Mouse (Mus musculus): ENCODE data around the gene 9930104L06Rik.

9930104L06Rik gene

GRCm38 (mm10) chr4:124959062-124959461 is 22.2 kb downstream of the 9930104L06Rik start:
- no peak for DNase-seq (ENCODE audit: low spot score in 2 of 2)

- DNase-seq (ENCODE audit: low spot score in 2 of 2): no peak
Observed at GRCm38 (mm10) chr4:124960940-124961339, 24.1 kb downstream of the 9930104L06Rik start.

DNA sequence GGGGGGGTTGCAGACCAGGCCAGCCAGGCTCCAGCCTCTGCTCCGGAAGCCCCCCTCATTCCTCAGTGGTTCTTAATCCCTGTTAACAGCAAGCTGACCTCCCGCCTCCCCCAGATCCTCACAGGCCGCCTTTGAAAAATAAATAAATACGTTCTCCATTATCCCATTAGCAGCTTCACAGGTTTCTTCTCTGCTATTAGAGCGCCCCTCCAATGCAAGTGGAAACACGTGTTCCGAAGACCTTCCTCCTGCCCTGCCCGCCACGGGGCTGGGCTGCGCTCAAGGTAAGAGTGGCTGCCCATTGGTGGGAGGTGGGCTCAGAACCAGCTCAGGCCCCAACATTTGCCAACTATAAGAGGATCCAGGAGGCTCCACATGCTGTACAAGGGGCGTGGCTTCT is 25.7 kb downstream of the 9930104L06Rik start:
- no peak for DNase-seq (ENCODE audit: low spot score in 2 of 2)

DNA sequence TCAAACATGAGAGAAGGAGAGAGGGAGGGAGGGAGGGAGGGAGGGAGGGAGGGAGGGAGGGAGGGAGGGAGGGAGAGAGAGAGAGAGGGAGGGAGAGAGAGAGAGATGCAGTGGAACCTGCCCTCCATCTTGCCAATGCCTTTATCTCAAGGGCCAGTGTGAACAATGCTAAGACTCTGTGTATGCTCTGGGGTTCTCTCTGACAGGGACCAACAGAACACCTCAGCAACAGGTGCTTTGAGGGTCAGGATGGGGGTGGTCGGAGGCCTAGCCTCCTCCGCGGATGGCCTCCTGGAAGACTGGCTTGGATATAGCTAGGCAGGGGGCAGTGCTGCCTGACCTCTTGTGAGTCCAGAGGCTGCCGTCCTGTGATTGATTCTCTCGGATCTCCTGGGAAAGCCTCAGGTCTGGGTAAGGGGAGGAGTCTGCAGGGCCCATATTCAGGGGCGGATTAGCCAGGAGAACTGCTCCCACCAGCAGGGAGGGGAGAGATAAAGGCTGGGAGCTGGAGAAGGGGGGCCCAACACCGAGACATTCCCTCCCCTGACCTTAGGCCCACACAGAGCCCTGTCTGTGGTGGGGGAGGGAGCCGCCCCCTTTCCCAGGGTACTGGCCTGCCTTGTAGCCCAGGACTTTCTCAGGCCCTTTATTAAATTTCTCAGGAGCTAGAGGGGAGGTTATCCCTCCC is 28.2 kb downstream of the 9930104L06Rik start:
- no peak for DNase-seq (ENCODE audit: low spot score in 2 of 2)

DNA sequence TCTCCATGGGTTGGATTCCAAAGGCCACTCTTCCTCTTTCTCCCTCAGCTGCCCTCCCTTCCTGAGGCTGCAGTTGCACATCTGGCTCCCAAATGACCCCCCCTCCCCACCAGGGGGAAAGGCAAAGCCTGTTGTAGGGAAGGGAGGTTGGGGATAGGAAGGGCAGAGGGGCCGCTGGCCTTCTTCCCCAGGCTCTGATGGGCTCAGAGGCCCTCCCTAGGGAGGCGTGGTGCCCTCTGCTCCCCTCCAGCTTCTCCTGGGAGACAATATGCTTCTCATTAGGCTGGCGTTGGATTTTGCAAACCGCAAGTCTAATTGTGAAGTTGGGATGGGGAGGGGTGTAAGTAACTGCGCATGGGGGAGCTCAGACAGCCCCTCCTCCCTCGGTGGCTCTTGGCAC is 31.9 kb downstream of the 9930104L06Rik start:
- no peak for DNase-seq (ENCODE audit: low spot score in 2 of 2)

GRCm38 (mm10) chr4:124969219-124969848 is 32.5 kb downstream of the 9930104L06Rik start:
- DNase-seq (ENCODE audit: low spot score in 2 of 2): no peak

DNA sequence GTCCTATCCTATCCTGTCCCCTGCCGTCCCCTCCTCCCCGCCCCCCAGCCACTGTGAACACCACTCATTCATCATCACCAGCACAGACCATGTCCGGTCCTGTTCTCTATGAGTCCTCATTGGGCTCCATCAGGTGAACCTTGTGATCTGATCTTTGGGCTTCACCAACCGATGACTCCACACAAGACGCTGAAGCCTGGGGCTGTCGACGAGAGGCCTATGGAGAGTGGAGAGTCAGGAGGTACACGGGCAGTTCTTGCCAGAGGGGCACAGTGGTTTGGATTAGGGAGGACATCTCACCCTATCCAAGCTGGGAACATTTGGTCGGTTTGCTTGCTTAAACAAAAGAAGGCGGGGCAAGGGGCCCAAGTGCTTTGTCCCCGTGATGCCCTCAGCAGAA is 33.3 kb downstream of the 9930104L06Rik start:
- no peak for DNase-seq (ENCODE audit: low spot score in 2 of 2)

DNA sequence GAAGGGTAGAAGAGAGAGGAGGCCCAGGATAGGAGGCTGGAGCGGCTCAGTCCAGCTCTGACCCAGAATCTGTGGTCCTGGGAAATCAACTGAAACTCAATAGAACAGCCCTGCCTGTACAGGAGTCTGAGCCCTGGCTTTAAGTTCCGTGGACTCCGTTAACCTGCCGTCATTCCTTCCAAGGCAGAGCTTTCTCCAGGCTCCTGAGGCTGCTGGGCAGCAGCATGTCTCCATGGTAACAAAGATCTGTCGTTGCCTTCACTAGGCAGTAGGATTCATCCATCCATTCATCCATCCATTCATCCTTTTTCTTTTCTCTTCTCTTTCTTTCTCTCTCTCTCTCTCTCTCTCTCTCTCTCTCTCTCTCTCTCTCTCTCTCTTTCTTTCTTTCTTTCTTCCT is 33.8 kb downstream of the 9930104L06Rik start:
- DNase-seq (ENCODE audit: low spot score in 2 of 2): no peak

DNA sequence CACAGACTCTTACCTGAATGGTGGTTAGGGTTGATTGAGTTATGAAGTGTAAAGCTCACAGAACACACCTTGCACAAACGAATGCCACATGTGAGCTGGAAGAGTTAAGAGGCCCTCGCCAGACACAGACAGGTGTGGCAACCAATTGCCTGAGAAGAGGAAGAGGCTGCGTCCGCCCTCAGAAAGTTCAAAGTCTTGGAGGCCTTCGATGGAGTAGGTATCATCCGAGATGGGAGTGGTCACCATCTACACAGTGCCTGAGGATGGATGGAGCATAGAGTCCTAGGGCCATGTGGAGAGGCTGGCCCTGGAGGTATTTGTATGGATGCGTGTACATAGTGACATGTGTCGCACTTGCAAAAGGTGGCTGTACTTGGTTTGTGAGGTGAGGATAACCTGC is 34.2 kb downstream of the 9930104L06Rik start:
- no peak for DNase-seq (ENCODE audit: low spot score in 2 of 2)

DNA sequence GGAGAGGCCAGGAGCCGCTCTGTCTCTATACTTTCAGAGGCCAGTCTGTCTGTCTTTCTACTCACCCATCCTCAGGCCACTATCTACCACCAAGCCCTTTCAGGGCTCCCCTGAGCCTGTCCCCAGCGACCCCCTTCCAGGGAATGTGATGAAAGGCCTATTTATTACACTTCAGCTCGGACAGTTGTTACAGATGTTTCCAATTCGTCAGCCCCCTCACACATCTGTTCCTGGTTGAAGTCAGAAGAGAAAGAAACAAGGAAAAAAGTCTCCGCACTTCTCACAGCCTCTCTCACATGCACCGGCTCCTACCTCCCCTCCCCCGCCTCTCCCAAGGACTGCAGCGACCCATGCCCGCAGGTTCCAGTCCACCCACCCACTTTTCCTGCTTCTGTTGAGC is 35.5 kb downstream of the 9930104L06Rik start:
- no peak for DNase-seq (ENCODE audit: low spot score in 2 of 2)

- no peak for DNase-seq (ENCODE audit: low spot score in 2 of 2)
Observed at GRCm38 (mm10) chr4:124973296-124973695, 36.4 kb downstream of the 9930104L06Rik start.

- no peak for DNase-seq (ENCODE audit: low spot score in 2 of 2)
Observed at GRCm38 (mm10) chr4:124978201-124978600, 41.4 kb downstream of the 9930104L06Rik start.

DNA sequence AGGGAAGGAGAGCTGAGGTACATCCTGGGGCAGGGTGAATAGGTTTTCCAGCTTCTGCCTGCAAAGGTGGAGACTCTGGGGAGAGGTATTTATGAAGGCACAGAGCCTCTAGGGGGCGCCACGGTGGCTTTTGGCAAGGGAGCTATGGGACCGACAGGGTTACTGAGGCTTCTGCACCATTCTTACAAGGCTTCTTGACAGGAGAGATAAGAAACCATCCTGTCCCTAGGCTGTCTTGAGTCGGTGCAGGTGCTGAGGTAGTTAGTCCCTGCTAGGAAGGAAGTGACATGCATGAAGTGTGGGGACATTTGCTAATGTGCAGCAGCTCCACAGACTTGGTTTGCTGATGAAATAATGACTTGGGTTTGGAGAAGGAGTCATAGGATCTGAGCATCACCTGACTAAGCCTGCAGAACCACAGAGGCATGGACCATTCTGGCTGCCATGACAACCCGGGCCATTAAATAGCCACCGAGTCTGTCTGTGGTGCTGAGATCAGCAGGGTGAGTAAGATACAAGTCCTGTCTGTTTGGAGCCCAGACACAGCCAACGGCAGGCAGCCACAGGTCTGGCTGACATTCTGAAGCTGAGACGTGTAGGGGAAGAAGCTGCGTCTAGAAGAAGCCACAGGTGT is 47.2 kb downstream of the 9930104L06Rik start:
- DNase-seq (ENCODE audit: low spot score in 2 of 2): no peak

DNA sequence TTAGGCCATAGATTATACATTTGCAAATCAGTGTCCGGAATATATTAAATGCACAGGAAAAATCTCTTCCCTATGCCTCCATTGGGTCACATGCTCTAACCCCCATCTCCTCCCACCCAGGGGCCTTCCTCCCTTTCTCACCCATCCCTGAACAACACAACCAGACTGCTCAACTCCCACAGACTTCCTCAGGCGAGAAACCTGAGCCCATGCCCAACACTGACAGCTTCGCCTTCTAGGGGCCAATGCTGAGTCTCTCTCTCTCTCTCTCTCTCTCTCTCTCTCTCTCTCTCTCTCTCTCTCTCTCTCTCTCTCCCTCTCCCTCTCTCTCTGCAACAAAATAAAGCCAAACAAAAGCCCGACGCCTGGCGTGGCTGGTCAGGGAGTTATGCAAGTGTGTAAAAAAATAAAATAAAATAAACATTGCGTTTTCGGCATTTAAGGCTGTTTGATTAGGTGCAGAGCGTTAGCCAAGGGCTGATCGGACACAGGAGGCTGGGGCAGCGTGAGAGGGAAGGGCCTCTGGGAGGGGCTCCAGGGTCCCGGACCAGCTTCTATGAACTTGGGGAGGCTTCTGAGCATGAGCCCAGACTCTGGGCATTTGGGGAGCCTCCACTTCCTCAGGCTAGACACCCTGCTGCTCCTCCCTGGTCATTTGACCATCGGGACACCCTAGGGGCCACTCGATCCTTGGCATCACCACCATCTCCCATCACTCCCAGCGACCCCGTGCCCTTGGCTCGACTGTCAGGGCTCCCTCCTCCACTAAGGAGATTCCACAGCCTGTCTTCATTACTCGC is 48.2 kb downstream of the 9930104L06Rik start:
- DNase-seq (ENCODE audit: low spot score in 2 of 2): no peak

DNA sequence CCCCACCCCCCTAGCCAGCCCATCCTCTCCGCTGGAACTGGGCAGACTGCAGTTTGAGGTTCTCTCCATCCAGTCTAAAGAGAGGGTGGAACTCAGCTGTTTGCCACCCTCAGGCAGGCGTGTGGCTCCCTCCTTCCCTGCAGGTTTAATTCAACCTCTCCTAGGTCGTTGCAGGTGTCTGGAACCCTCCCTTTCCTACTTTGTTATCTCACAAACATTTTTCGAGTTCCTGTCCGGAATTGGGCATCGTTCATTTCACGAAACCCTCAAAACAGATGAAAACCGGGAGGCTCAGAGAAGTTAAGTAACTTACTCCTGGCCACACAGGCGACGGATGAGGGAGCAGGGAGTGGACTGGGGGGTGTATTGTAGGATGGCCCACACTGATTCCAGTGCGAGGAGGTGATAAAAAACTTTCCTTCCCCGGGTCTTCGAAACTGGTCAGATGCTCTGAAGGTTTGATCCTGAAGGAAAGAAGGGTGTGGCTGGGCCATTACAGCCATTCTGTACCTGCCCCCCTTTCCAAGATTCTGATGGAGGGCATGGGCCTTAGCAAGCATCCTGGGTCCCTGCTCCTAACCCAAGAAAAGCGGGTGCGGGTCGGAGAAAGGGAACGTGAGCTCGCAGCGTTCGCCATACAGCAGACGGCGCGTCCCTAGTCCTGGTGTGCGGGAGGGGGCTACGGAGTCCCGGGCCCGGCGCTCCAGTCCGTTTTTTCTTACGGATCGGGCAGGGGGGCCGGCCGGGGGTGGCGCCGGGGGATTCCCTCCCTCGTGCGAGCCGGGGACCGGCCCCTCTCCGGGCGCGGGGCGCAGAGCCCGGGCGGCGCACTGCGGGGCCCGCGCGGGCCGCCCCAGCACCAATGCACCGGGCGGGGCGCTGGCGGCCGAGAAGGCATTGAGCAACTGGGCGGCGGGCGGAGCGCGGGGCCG is 49.1 kb downstream of the 9930104L06Rik start, which contains the start of gene Rspo1:
Gene Rspo1, plus strand, starts transcription at position 760 of the 932 bp plus-strand sequence.
- DNase-seq (ENCODE audit: low spot score in 2 of 2): no peak

DNA sequence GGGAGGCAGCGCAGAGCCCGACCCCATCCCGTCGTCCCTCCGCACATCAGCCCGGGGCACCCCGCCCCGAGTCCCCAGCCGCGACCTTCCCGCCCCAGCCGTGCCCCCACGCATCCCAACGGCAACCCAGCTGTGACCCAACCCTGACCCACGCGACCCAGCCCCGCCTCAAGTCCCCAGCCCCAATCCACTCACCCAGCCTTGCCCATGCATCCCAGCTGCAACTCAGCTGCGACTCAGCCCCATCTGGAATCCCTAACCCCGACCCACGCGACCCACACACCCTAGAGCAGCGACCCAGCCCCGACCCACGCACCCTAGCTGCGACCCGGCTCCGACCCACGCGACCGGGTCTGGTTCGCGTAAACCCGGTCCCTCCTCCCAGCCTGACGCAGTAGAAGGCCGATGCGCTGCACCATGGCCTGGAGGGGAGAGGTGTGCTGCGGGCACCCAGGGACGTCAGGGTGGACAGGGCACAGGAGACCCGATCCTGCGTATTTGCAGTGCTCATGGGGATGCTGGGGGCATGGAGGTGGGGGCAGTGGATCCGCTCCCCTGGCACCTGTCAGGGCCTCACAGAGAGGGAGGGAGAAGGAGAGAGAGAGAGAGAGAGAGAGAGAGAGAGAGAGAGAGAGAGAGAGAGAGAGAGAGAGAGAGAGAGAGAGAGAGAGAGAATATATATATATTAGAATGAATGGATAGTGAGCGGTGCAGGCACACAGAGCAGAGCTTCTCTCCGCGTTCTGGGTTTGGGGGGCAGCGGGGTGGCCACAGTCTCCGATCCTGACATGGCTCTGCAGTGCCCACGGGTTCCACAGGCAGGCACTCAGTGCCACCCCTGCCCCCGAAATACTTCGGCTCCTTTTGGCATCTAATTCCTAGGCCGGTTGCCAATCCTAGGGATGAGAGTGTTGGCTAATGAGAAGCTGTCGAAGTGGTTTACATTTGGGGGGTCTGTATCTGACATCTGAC is 50.2 kb downstream of the 9930104L06Rik start:
- DNase-seq (ENCODE audit: low spot score in 2 of 2): no peak

- no peak for DNase-seq (ENCODE audit: low spot score in 2 of 2)
Observed at GRCm38 (mm10) chr4:124987711-124988097, 50.9 kb downstream of the 9930104L06Rik start.

DNA sequence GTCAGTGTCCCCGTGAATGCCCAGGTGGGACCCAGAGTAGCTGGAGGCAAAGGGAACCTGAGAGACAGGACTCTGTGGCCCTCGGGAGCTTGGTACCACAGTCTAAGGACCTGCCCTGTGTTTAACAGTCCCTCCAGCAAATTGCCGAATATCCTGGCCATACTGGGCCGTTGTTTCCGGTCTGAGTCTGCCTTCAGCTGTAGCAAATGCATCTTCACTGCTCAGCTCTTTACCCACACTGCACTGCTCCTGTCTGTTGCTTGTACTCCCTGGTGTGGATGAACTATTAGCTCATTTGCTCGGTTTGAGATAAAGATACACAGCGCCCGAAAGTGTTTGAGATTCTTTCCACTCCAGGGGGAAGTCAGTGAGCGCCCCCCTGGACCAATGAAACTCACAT is 51.5 kb downstream of the 9930104L06Rik start:
- DNase-seq (ENCODE audit: low spot score in 2 of 2): no peak

DNA sequence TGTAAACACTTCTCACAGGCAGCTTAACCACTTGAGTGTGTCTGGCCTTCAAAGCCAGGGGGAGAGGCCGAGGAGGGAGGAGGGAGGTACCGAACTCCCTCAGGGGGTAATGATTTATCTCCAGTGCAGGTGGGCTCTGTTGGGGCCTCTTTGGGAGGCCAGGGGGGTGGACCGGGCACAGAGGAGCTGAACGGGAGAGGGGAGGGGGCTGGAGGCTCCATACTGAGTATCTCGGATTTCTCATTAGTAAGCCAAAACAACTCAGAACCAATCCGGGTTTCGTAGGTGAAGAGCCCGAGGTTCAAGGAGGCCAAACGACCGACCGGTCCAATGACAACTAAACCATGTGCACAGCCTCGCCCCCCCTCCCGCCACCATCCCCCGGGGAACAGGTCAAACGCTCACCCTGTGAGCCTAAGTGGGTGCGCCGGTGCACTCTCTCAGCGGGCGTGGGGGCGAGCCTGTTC is 53.0 kb downstream of the 9930104L06Rik start:
- DNase-seq (ENCODE audit: low spot score in 2 of 2): no peak

DNA sequence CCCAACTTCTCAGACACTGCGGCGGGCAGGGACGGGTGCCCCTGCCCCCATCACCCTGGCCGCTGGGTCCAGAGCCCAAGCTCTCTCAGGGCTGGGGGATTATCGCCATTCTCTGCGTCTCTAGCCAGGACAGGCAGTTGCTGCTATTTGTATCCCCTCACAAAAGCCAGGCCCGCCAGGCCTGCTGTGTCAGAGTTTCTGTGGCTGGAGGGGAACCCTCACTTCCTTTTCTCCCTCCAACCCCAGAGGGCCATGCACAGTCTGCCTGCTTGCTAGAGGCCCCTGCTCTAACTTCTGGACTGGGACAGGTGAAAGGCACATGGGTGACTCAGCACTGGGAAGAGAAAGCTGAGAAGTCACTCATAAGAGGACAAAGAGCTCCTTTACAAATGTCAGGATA is 53.5 kb downstream of the 9930104L06Rik start:
- no peak for DNase-seq (ENCODE audit: low spot score in 2 of 2)

Data from spleen, postnatal 4 days (tissue).